Mouse (Mus musculus) hematopoietic stem cell, adult 5-6 weeks (primary cell): ENCODE measurements around the gene Klhdc8a. TPM values are rescaled to one million over a fixed set of nuclear protein-coding genes. Genes with fewer than 3 reads are reported as not detected.
"Not testable (repeated sequence)": the region's sequence is repeated elsewhere in the genome, so short reads cannot be mapped to it uniquely, and the experiment has no call there.

Experiments used
- ATAC-seq, 2 experiments: fragments of 125-278 bp in 1 of 2; replicated peaks in 1 of 2; 2 replicates each; pipeline ENCODE4 v1.8.0; 2016 to 2017; ENCODE audit warnings: inconsistent platforms in 2 of 2, mild to moderate bottlenecking in 2 of 2, moderate number of reproducible peaks in 2 of 2, low read depth in 1 of 2, moderate TSS enrichment in 1 of 2; ENCODE audit not compliant: low FRiP score in 2 of 2, poor library complexity in 2 of 2, severe bottlenecking in 2 of 2, insufficient read depth in 1 of 2, low TSS enrichment in 1 of 2
- total RNA-seq: library from RNA; stranded (forward); fragments of 172-1452, 232-1000 nt; gene quantifications from 2 replicates; pipeline ENCODE4 v1.2.3, GENCODE M21; 2017

Klhdc8a gene
- total RNA-seq, 1 experiment from 2014 or later = not detected

GRCm38 (mm10) chr1:132331283-132331682 lies 32.9 kb downstream of the Klhdc8a start:
- no peak for ATAC-seq

- ATAC-seq = no peak
Measured at GRCm38 (mm10) chr1:132333201-132333600, 34.8 kb downstream of the Klhdc8a start.

GRCm38 (mm10) chr1:132333675-132334141 lies 35.3 kb downstream of the Klhdc8a start:
- no peak for ATAC-seq

DNA sequence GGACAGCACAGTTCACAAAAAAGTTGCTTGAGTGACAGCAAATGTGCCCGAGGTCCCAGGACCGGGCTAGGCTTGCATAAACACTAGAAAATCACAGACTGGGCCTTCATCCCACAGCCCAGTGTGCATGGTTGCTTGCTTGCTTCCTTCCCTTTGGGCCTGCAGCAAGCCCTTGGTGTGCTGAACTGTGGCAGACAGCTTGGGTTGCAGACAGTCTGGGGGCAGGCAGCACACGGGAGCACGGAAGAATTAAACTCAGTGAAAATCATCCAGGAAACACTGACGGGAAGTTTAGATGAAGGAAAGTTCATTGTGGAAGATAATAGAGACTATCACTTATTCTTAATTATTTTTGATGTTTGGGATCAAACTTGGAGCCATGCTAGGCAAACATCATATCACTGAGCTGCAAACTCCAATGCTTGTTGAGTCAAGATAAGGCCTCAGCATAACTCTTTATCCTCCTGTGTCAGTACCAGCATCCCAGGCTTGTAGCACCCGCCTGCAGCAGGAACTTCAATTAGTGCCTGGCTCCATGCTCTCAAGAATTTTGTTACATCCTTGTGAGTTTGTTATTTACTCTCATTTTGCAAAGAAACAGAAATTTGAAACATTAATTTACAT lies 35.9 kb downstream of the Klhdc8a start:
- ATAC-seq = no peak

DNA sequence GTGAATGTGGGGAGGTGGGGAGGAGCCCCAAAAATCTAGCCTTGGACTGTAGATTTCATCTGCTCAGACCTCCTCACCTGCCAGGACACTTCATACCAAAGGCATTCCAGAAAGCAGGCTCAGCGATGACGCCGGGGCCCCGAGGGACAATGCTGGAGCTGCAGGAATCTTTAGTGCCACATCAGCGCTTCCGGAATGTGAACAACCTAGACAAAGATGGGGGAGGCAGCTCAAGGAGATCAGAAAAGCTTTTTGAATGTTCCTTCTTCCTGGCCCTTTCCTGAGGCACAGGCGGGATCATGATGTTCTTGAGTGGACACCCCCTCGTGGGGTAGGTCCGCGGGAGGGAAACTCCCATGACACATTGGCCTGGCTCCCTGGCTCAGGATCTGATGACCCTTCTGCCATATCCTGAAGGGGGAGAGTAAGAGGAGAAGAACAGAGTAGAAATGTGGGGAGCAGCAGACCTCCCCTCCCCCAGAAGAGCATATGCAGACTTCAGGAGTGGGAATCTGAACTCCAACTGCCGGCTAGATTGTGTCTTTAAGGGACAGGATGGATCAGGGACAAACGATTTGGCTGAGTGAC lies 37.0 kb downstream of the Klhdc8a start:
- no peak for ATAC-seq

DNA sequence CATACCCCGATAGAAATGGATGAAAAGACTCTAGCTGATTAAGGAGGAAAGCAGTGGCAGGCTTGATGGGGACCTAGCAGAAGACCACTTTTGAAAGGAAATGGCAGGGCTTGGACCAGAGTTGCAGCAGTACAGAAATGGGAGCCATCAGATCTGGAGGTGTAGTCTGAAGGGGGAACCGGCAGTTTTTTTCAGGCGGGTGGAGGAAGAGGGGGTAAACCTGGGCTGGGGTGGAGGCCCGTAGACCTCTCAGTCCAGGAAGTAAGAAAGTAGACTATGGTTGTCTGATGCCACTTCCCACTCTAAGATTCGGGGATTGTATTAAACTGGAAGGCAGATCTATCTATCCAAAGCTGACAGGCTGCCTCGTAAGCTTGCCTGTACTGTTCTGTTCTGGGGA lies 38.5 kb downstream of the Klhdc8a start:
- ATAC-seq = 0 out of 4 replicates have a peak, but pooled peaks have one; percentile 10 to 19

GRCm38 (mm10) chr1:132338027-132338660 lies 39.7 kb downstream of the Klhdc8a start:
- no peak for ATAC-seq

GRCm38 (mm10) chr1:132341731-132342501 lies 43.5 kb downstream of the Klhdc8a start:
- peak; percentile 87 to 96 for ATAC-seq

- no peak for ATAC-seq
Measured at GRCm38 (mm10) chr1:132342518-132342917, 44.1 kb downstream of the Klhdc8a start.

DNA sequence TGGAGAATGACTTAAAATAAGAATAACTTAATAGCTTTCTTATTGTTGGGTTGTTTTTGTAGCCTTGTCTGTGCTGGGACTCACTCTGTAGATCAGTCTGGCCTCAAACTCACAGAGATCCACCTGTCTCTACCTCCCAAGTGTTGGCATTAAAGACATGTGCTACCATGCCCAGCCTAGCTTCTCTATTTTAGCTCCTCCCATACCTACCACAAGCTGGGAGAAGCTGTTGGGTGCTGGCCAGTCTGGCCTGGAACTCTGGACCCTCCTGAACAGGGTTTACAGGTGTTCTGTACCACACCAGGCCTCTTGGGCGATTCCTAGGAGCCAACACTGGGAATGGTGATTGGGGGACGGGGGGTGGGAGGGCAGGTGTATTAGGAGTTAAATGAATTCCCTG lies 44.8 kb downstream of the Klhdc8a start:
- ATAC-seq = no peak

DNA sequence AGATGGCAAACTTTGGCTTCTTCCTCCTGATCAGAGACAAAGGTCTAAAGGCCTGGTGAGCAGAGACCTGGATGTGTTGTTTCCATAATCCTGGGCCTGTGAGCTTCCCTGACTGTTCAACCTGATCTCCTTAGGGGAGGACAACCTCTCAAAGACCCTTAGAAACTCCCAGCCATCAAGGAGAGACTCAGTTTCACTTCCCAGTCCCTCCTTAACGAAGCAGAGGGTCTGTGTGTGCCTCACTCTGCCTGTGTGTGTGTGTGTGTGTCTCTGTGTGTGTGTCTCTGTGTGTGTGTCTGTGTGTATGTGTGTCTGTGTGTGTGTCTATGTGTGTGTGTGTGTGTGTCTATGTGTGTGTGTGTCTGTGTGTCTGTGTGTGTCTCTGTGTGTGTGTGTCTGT lies 45.2 kb downstream of the Klhdc8a start:
- ATAC-seq = no peak

GRCm38 (mm10) chr1:132345514-132345913 lies 47.1 kb downstream of the Klhdc8a start:
- no peak for ATAC-seq

GRCm38 (mm10) chr1:132346134-132346851 lies 47.9 kb downstream of the Klhdc8a start:
- no peak for ATAC-seq

DNA sequence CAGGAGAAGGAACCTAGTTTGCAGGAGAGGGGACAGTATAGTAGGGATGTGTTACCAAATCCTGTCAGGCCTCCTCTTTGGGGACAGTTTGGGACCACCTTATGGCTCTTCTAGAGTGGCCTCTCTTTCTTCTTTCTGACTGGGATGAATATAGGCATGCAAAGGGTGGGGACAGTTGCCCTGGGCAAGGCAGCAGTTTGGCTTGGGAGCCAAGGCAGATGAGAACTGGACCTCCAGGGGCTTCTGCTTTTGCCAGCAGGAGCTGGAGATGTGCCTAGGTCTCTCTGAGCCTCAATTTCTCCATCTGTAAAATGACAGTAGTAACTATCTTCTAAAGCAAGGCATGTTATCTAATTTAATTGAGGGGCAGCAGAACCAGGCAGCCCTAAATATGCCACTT lies 48.5 kb downstream of the Klhdc8a start:
- ATAC-seq = no peak

DNA sequence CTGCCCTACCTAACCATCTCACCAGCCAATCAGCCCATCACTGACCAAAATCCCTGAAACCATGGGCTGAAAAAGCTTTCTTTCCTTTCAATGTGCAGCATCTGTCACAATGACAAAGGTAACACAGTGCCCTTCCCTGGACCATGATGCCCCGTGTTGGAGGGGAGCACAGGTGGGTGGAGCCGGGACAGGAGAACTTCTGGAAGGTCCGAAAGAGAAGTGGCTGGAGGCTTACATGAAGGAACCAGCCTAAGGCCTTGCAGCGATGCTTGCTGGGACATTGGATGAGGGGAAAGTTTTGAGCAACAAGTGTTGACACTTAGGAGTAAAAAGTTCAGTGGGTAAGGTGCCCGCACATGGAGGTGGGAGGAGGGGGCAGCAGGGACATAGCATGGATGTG lies 50.0 kb downstream of the Klhdc8a start:
- no peak for ATAC-seq

- not testable (repeated sequence) for ATAC-seq
Measured at GRCm38 (mm10) chr1:132349049-132349448, 50.6 kb downstream of the Klhdc8a start.

DNA sequence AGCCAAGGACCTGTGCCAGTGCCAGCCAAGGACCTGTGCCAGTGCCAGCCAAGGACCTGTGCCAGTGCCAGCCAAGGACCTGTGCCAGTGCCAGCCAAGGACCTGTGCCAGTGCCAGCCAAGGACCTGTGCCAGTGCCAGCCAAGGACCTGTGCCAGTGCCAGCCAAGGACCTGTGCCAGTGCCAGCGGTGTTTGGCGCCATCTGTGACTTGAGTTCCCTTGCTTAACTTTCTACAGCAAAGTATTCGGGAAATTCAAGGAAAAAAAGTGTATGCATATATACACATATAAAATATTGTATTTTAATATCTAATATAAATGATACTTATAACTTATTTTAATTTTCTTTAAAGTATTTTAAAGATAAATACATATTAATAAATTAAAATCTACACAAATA lies 51.2 kb downstream of the Klhdc8a start:
- not testable (repeated sequence) for ATAC-seq
